Mouse (Mus musculus): Measurements from ENCODE around the gene Ddo. TPM values are rescaled to one million over a fixed set of nuclear protein-coding genes. Genes with fewer than 3 reads are reported as not detected.

The Ddo gene
- polyA plus RNA-seq, 1 experiment from 2014 or later: 4.8 TPM

- ChIA-PET CTCF (interaction anchor here (1.5 to 2.5 kb wide), 3 partner anchors 10 to 235 kb away, joined by 5 to 12 read pairs (median 5); no protein-coding TSS in a partner anchor), POLR2A (interaction anchor here (0.6 kb wide), 1 partner anchor 270 kb away, joined by 3 read pairs; no protein-coding TSS in a partner anchor)
- ATAC-seq: no peak
- in situ Hi-C loops (cut with MboI; ENCODE audit: low pct_unique_long_range_greater_than_20kb): loop anchor here (5.0 to 25.0 kb wide), 3 partner anchors 233 to 638 kb away; partner anchors contain the start of genes Cdc40 and Wasf1
- TF ChIP-seq CTCF (IDR thresholded peaks at IDR 0.05): no peak
- DNase-seq (ENCODE audit: low read depth, low spot score): no peak
- H3K27me3 ChIP-seq: no peaks in the 10 kb centered on the region
These were observed 19.8 kb downstream of the Ddo start for GRCm38 (mm10) chr10:40649634-40650033.

DNA sequence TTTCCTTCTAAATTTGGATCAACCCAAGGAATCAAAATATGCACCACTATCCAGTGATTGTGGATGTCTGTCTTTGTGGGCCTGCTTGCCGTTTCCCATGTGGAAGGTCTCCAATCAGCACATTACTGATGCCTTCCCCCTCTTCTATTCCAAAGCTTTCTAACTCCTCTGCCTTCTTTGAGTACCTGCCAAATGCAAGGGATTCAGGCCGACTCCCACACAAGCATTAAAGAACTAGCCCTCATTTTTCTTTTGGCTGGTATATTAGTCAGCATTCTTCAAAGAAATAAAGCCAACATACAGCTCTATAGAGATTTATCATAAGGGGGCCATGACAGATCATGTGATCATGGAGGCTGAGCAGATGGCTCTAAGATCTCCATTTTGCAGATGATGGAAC is 21.9 kb downstream of the Ddo start:
- POLR2A ChIA-PET: no interaction called here
- no peaks in the 10 kb centered on the region for H3K27me3 ChIP-seq

DNA sequence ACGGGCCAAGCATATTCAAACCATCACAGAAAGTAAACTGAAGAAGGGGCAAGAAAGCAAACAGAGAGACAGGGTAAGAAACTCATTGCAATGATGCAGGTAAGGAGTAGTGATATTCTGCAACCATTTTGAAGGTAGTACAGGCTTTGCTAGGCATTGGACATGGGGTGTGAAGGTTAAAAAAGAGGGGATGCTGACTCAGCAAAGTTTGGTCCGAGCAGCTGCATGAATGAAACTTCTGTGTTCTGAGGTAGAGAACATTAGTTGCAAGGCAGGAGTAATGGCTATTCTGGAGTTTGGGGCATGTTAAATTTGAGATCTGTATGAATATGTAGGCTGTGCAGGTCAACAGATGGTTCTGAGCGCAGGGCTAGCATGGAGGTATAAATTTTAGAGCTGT is 35.5 kb downstream of the Ddo start:
- DNase-seq (ENCODE audit: low read depth, low spot score) (no peak), ATAC-seq (no peak)
- no peaks in the 10 kb centered on the region for H3K27me3 ChIP-seq
- in situ Hi-C loops (cut with MboI; ENCODE audit: low pct_unique_long_range_greater_than_20kb): loop anchor here (25.0 kb wide), 2 partner anchors 347 to 622 kb away; no protein-coding TSS in a partner anchor
- POLR2A ChIA-PET: no interaction called here
- CTCF ChIA-PET: interaction anchor here (1.0 kb wide), 1 partner anchor 11 kb away, joined by 3 read pairs; no protein-coding TSS in a partner anchor
- TF ChIP-seq CTCF (IDR thresholded peaks at IDR 0.05): no peak

More for the DNA sequence above, 21.9 kb downstream of the Ddo start:
- no peak for ATAC-seq
- CTCF ChIA-PET: interaction anchor here (1.5 to 1.8 kb wide), 2 partner anchors 233 to 637 kb away, joined by 3 to 5 read pairs; no protein-coding TSS in a partner anchor
- in situ Hi-C loops (cut with MboI; ENCODE audit: low pct_unique_long_range_greater_than_20kb): loop anchor here (5.0 to 25.0 kb wide), 3 partner anchors 231 to 636 kb away; partner anchors contain the start of genes Cdc40 and Wasf1
- DNase-seq (ENCODE audit: low read depth, low spot score): no peak
- TF ChIP-seq CTCF (IDR thresholded peaks at IDR 0.05): no peak

DNA sequence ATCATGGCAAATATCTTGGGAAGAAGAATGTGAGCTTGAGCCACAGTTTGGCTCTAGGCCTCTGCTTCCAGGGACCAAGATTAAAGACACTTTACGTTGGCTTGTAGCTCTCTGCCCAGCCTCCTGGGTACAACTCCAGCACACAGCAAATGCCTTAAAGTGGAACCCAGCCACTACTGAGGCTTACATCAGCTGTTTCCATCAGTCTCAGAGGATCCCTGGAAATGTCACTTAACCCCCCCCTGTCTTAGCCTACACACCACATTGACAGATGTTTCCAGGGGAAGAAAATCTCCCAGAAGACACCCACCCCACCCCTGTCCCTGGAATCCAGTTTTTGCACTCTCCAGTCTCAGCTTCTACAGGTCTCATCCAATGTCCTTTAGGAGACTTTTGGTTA is 37.1 kb downstream of the Ddo start:
- TF ChIP-seq CTCF (IDR thresholded peaks at IDR 0.05): no peak
- ChIA-PET CTCF (no interaction called here), POLR2A (interaction anchor here (0.7 kb wide), 1 partner anchor 316 kb away, joined by 3 read pairs; no protein-coding TSS in a partner anchor)
- no peaks in the 10 kb centered on the region for H3K27me3 ChIP-seq
- in situ Hi-C loops (cut with MboI; ENCODE audit: low pct_unique_long_range_greater_than_20kb): loop anchor here (25.0 kb wide), 2 partner anchors 345 to 620 kb away; no protein-coding TSS in a partner anchor
- DNase-seq (ENCODE audit: low read depth, low spot score) (no peak), ATAC-seq (no peak)

DNA sequence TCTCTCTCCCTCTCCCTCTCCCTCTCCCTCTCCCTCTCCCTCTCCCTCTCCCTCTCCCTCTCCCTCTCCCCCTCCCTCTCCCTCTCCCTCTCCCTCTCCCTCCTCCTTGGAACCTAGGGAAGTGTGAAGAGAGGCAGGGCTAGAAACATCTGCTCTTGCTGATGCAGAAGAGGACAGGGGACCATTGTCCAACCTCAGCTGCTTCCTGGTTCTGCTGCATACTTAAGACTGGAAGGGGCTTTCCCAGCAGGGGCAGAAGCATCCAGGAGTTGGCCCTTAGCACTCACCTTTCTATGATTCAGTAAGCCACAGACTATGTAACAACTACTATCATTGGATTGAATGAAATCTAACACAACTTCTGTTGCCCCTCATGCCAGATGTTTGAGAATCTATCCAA is 38.8 kb downstream of the Ddo start:
- CTCF ChIA-PET: interaction anchor here (1.4 kb wide), 1 partner anchor 10 kb away, joined by 3 read pairs; no protein-coding TSS in a partner anchor
- no peak for DNase-seq (ENCODE audit: low read depth, low spot score)
- POLR2A ChIA-PET: no interaction called here

DNA sequence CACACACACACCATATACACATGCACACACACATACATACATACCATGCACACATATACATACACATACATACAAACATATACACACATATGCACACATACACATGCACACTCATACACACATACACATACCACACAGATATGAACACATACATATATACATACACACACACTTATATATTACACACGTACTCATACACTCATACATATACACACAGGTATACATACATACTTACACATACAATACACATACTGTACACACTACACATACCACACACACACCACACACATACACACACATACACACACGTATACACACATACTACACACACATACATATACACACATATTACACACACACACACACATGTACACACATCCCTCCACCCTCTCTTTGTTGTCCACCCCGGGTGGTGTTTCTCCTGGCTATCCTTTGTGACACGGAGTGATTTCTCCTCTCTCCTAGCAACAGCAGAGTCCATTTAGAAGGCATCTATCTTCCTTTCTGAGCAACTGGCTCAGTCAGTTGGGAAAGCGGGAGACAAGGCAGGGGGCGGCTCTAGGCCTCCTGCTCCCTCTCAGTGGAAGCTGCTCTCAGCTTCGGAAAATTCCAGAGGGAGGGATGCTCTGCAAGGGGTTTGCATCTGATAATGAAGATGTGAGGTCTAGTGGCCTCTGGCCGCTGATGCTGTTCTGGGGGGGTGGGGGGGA is 42.9 kb downstream of the Ddo start:
- POLR2A ChIA-PET: no interaction called here
- no peaks in the 10 kb centered on the region for H3K27me3 ChIP-seq
- DNase-seq (ENCODE audit: low read depth, low spot score) (no peak), ATAC-seq (no peak)
- CTCF ChIA-PET: interaction anchor here (0.7 to 1.4 kb wide), 2 partner anchors 9 to 212 kb away, joined by 3 to 4 read pairs; no protein-coding TSS in a partner anchor
- no peak for TF ChIP-seq CTCF (IDR thresholded peaks at IDR 0.05)
- in situ Hi-C loops (cut with MboI; ENCODE audit: low pct_unique_long_range_greater_than_20kb): loop anchor here (25.0 kb wide), 2 partner anchors 340 to 615 kb away; no protein-coding TSS in a partner anchor

More for the DNA sequence above, 38.8 kb downstream of the Ddo start:
- no peak for TF ChIP-seq CTCF (IDR thresholded peaks at IDR 0.05)
- H3K27me3 ChIP-seq: no peaks in the 10 kb centered on the region
- no peak for ATAC-seq
- in situ Hi-C loops (cut with MboI; ENCODE audit: low pct_unique_long_range_greater_than_20kb): loop anchor here (25.0 kb wide), 2 partner anchors 344 to 619 kb away; no protein-coding TSS in a partner anchor

DNA sequence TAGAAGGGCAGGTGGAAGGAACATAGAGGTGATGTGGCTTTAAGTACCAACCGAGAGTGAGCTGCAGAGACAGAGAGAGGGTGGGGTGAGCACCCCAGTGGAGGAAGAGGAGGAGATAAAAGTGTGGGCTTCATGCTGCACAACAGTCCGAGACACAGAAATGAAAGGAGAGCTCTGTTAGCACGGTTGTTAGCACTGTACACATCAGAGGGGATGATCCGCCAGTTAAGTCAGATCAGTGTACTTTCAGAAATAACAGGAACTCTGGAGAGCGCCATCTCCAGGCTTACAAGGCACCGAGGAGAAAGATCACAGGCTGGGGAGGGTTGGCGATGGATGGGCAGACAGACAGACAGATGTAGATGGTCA is 43.5 kb downstream of the Ddo start:
- H3K27me3 ChIP-seq: no peaks in the 10 kb centered on the region
- no peak for TF ChIP-seq CTCF (IDR thresholded peaks at IDR 0.05)
- no peak for ATAC-seq
- CTCF ChIA-PET: interaction anchor here (0.7 to 1.4 kb wide), 2 partner anchors 9 to 211 kb away, joined by 3 to 4 read pairs; no protein-coding TSS in a partner anchor
- in situ Hi-C loops (cut with MboI; ENCODE audit: low pct_unique_long_range_greater_than_20kb): loop anchor here (25.0 kb wide), 2 partner anchors 339 to 614 kb away; no protein-coding TSS in a partner anchor
- POLR2A ChIA-PET: no interaction called here
- no peak for DNase-seq (ENCODE audit: low read depth, low spot score)

DNA sequence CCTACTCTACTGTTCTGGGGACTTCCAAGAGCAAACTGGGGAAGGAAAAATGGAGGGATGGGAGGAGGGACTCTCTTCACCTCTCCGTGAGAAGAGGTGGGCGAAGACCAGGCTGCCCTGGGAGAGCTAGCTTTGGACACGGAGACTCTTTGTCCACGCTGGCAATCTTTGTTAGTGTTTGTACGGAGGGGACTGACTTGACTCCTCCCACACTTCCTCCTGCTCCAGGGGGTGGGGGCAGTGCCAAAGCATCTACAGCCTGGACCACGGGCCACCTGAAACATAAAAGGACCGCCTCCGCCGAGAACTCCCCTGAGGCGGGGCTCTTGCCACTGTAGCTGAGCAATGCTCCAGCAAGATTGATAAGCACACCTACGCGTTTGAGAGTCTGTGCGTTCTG is 44.3 kb downstream of the Ddo start:
- ChIA-PET CTCF (interaction anchor here (1.4 kb wide), 1 partner anchor 10 kb away, joined by 4 read pairs; no protein-coding TSS in a partner anchor), POLR2A (no interaction called here)
- in situ Hi-C loops (cut with MboI; ENCODE audit: low pct_unique_long_range_greater_than_20kb): loop anchor here (25.0 kb wide), 2 partner anchors 338 to 613 kb away; no protein-coding TSS in a partner anchor
- ATAC-seq (no peak), DNase-seq (ENCODE audit: low read depth, low spot score) (no peak)
- TF ChIP-seq CTCF (IDR thresholded peaks at IDR 0.05): no peak
- no peaks in the 10 kb centered on the region for H3K27me3 ChIP-seq

DNA sequence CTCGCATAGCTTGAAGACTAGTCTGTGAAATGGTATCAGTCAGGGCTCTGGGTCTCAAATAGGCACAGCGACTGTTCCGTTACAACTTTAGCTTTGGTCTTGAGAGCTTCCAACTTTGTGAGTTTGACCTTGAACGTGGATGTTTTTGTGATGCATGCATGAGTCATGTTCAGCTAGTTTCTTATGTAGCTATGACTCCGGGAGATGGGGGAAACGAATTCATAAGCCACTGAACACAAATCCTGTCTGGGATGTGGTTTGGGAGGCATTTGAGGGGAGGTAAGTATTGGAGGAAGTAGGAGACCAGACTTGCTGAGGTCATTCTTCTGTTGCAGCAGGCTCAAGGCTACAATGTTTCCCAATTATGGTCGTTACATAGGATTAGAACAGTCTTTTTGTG is 46.1 kb downstream of the Ddo start:
- peak; percentile 68 for DNase-seq (ENCODE audit: low read depth, low spot score)
- ATAC-seq: peak; percentile 76
- no peak for TF ChIP-seq CTCF (IDR thresholded peaks at IDR 0.05)
- in situ Hi-C loops (cut with MboI; ENCODE audit: low pct_unique_long_range_greater_than_20kb): no loop called here
- CTCF ChIA-PET: interaction anchor here (1.0 to 1.2 kb wide), 2 partner anchors 10 to 11 kb away, joined by 3 read pairs; no protein-coding TSS in a partner anchor
- H3K27me3 ChIP-seq: no peaks in the 10 kb centered on the region
- POLR2A ChIA-PET: interaction anchor here (0.8 kb wide), 1 partner anchor 32 kb away, joined by 4 read pairs; no protein-coding TSS in a partner anchor

DNA sequence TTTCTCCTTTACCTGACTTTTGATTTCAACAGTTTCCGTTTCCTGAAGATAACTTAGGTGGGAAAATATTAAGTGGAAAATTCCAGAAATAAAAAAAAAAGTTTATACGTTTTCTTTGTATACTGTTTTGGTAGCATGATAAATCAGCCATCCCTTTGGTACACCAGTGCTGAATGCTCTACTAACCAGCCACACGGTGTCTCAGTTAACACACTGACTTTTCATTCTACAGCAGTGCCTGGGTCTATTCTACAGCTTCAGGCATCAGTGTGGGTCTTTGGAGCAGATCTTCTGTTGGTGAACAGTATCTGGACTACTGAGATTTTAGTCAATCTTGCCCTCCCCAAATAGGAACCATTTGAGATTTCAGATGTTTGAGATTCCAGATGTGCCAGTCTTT is 48.7 kb downstream of the Ddo start:
- POLR2A ChIA-PET: interaction anchor here (0.7 kb wide), 2 partner anchors 69 to 74 kb away, joined by 3 read pairs; no protein-coding TSS in a partner anchor
- H3K27me3 ChIP-seq: peaks cover 4% of the 10 kb centered on the region
- CTCF ChIA-PET: interaction anchor here (1.2 kb wide), 1 partner anchor 9 kb away, joined by 3 read pairs; no protein-coding TSS in a partner anchor
- DNase-seq (ENCODE audit: low read depth, low spot score): no peak
- in situ Hi-C loops (cut with MboI; ENCODE audit: low pct_unique_long_range_greater_than_20kb): no loop called here
- ATAC-seq: no peak
- no peak for TF ChIP-seq CTCF (IDR thresholded peaks at IDR 0.05)

Data from Patski (cell line).